Mouse (Mus musculus): ENCODE measurements around the gene Glis1.
"Not testable (repeated sequence)": the region's sequence is repeated elsewhere in the genome, so short reads cannot be mapped to it uniquely, and the experiment has no call there.

The Glis1 gene

GRCm38 (mm10) chr4:107588637-107589036 is 154.2 kb downstream of the Glis1 start:
- no peak for DNase-seq

GRCm38 (mm10) chr4:107589046-107589445 is 154.7 kb downstream of the Glis1 start:
- DNase-seq = no peak

GRCm38 (mm10) chr4:107590805-107591534 is 156.6 kb downstream of the Glis1 start:
- DNase-seq = no peak

- no peak for DNase-seq
Observed at GRCm38 (mm10) chr4:107593426-107593825, 159.0 kb downstream of the Glis1 start.

GRCm38 (mm10) chr4:107597226-107597897 is 163.0 kb downstream of the Glis1 start:
- DNase-seq = no peak

- DNase-seq = no peak
Observed at GRCm38 (mm10) chr4:107597898-107598580, 163.6 kb downstream of the Glis1 start.

- DNase-seq = not testable (repeated sequence)
Observed at GRCm38 (mm10) chr4:107598581-107598958, 164.2 kb downstream of the Glis1 start.

GRCm38 (mm10) chr4:107602284-107602683 is 167.9 kb downstream of the Glis1 start:
- DNase-seq = no peak

GRCm38 (mm10) chr4:107602787-107603186 is 168.4 kb downstream of the Glis1 start:
- DNase-seq = no peak

GRCm38 (mm10) chr4:107603208-107603607 is 168.8 kb downstream of the Glis1 start:
- no peak for DNase-seq

GRCm38 (mm10) chr4:107605964-107606602 is 171.7 kb downstream of the Glis1 start:
- DNase-seq = no peak

- DNase-seq = no peak
Observed at GRCm38 (mm10) chr4:107609775-107610174, 175.4 kb downstream of the Glis1 start.

GRCm38 (mm10) chr4:107611888-107612650 is 177.7 kb downstream of the Glis1 start:
- DNase-seq = no peak

GRCm38 (mm10) chr4:107617596-107618230 is 183.3 kb downstream of the Glis1 start:
- DNase-seq = no peak

GRCm38 (mm10) chr4:107619487-107619886 is 185.1 kb downstream of the Glis1 start:
- DNase-seq = no peak

- DNase-seq = no peak
Observed at GRCm38 (mm10) chr4:107621366-107621765, 187.0 kb downstream of the Glis1 start.

GRCm38 (mm10) chr4:107622296-107622695 is 187.9 kb downstream of the Glis1 start:
- DNase-seq = no peak

- DNase-seq = no peak
Observed at GRCm38 (mm10) chr4:107623916-107624315, 189.5 kb downstream of the Glis1 start.

GRCm38 (mm10) chr4:107624951-107625350 is 190.6 kb downstream of the Glis1 start:
- DNase-seq = no peak

GRCm38 (mm10) chr4:107628226-107628625 is 193.8 kb downstream of the Glis1 start:
- DNase-seq = no peak

GRCm38 (mm10) chr4:107628921-107629411 is 194.6 kb downstream of the Glis1 start:
- no peak for DNase-seq

- no peak for DNase-seq
Observed at GRCm38 (mm10) chr4:107634631-107635030, 200.2 kb downstream of the Glis1 start.

Measured in right cerebral cortex, postnatal 4 days (tissue).